Mouse (Mus musculus): ENCODE data around the gene Pnpla1.

The Pnpla1 gene

DNA sequence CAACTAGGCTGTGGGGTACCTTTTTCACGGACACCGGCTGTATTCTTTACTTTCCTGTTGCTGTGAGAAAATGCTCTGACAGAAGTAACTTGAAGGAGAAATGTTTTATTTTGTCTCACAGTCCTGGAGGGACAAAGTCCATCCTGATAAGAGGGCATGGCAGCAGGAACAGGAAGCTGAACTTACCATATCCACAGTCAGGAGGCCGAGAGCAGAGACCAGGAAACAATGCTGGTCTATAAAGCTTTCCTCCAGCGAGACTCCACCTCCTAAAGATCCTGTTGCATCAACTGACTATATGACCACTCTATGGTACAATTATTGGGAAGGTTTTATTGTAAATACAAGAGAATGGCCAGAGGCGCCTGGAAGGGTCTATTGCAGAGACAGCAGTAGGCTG, 14.5 kb upstream of the Pnpla1 start:
- DNase-seq (ENCODE audit: low spot score), result no peak

DNA sequence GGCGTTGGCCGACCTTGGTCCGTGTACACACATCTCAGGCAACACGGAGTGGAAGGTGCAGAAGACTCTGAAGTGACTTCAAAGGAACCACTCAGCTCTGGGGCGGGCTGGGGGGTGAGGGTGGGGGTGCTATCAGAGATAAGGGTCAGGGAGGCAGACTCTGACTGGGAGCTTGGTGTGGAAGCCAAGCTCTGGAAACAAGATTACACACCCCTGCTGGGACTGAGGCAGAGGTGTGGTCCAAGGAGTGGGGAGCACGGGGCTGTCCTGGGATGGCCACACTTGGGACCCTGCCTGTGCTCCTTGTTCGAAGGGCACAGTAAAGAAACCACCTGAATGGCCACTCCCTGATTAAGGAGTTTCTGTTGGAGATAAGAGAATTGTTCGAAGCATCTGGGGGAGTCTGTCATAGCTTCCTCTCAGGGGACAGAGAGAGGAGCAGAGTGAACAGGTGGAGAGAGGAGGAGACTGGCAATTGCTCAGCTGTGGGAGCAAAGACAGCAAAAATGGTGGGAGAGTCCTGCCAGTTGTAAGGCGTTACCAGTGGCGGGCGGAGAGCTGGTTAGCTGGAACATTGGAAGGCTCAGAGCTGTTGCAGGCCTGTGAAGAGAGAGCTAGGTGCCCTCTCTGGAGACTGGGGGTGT, 11.1 kb upstream of the Pnpla1 start:
- no peak for DNase-seq (ENCODE audit: low spot score)

DNA sequence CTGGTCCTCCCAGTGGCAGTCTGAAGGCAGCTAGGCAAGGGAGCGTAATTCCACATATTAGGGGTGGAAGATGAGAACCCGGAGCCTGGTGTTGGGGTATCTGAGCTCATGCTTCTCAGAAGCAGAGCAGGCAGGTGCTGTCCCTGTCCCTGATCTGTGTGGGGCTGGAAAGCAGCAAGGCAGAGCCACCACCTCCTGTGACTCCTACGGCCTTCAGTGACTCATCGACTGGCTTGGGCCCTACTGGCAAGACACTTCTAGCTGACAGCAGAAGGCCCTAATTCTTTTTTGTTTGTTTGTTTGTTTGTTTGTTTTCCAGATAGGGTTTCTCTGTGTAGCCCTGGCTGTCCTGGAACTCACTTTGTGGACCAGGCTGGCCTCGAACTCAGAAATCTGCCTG, 7.7 kb upstream of the Pnpla1 start:
- no peak for DNase-seq (ENCODE audit: low spot score)

DNA sequence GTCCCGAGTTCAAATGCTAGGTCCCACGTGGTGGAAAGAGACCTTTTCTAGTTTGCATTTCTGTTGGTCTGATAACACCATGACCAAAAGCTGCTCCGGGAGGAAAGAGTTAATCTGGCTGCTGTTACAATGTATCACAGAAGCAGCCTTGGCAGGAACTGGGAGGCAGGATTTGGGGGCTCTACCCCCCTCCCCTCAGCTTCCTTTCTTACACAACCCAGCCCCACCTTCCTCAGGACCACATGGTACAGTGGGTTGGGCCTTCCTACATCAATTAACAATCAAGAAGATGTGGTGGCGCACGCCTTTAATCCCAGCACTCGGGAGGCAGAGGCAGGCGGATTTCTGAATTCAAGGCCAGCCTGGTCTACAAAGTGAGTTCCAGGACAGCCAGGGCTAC, 3.8 kb upstream of the Pnpla1 start:
- DNase-seq (ENCODE audit: low spot score), result no peak

DNA sequence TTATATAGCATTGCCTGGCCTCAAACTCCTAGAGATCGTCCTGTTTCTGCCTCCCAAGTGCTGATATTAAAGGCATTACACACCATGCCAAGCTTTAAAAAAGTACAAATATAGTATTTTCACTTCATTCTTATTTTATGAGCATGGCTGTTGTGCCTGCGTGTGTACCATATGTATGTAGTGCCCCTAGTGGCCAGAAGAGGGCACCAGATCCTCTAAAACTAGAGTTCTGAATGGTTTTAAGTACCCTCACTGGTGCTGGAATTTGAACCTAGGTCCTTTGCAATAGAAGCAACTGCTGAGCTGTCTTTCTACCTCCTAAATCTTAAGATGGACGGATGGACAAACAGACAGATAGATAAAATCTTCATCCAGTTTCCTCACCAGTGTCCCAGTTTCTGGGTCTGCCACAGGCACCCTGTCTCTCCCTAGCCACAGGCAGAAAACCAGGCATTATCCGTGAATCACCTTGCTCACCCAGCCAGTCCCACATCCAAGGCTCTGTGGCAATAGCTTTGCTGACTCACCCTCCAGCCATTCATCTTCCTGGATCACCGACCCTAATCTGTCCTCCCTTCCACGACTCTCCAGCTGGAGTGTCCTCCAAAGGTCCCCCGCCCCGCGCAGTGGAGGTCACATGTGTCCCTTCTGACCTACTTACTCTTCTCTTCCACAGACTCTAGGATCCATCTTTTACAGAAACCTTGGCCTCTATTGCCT, 2.9 kb upstream of the Pnpla1 start:
- no peak for DNase-seq (ENCODE audit: low spot score)

DNA sequence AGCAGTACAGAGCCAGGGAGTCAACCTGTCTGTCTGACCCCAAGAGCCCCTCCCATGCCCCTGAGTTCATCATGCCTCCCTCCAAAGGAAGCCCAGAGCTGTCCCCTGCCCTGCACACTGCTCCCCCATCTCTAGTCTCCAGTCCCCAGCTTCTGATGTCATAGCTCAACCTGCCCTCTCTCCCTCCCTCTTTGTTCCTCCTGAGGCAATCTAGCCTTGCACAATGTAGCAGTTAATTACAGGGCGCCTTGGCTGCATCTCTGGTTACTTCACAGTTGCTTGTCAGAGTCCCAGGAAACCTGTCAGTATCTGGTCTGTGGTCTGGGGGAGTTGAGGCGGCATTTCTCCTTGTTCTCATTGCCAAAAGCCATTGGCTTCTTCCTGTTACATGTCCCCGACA, 2.2 kb upstream of the Pnpla1 start:
- DNase-seq (ENCODE audit: low spot score), result no peak

DNA sequence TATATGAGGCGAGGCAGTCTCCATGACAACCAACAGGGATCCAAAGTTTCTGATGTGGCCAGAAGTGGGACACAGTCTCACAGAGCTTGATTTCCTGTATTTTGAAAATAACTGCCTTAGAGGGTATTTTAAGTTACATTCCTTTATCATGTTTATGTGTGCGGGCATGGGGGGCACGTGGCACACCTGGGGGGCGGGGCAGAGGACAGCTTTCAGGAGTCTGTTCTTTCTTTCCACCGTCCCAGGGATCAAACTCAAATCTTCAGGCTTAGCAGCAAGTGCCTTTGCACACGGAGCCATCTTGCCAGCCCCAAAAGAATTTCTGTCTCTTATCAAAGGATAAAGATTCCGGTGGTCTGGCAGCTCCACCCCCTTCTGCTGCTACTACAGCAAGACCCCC, 5.7 kb downstream of the Pnpla1 start:
- no peak for DNase-seq (ENCODE audit: low spot score)

DNA sequence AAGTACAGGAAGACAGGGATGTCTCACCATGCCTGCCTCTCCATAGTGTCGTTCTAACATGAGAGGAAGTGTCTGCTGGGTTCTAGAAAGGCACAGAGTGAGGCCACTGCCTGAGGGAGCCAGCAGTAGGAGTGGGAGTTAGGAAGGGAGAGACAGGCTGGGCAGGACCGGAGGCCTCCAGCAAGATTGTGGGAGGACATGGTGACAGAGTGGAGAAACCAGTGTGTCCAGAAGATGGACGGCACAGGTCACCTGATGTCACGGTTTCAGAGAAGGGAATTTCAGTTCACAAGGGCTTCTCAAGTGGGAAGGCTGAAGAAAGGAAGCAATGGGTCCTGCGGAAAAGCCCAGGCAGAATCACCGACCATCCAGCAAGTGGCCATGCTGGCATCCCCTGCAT, 6.3 kb downstream of the Pnpla1 start:
- no peak for DNase-seq (ENCODE audit: low spot score)

DNA sequence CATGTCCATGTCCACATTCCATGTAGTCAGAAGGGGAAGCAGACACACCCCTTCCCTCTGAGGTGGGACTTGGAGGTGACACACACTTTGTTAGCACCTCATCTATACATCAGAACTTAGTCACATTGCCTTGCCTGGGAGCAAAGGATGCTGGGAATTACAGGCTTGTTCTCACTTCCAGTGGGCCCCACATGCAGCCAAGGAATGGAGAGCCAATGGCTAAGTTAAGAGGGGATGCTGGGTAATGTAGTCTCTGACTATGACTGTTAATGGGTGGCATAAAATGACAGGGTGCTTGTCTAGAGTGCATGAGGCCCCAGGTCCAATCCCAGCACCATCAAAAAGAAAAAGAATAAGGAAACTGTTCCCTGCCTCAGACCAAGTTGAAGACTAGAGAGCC, 8.7 kb downstream of the Pnpla1 start:
- DNase-seq (ENCODE audit: low spot score), result no peak

DNA sequence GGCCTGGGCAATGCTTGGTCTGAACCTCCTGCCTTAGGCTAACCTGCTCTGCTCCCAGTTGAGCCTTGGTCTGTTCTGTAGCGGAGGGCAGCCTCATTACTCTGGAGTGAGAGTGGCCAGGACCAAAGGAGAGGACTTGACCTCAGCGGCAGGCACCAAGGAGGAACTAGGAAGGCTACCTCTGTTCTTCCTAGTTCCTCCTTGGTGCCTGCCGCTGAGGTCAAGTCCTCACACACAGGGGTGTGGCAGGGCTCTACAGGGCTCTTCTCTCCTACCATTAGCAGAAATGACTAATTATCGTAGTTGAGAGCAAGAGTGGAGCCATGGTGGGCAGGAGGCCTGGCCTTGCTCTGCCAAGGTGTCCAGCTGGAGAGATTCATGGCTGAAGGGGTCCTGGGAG, 9.2 kb downstream of the Pnpla1 start:
- DNase-seq (ENCODE audit: low spot score), result no peak

DNA sequence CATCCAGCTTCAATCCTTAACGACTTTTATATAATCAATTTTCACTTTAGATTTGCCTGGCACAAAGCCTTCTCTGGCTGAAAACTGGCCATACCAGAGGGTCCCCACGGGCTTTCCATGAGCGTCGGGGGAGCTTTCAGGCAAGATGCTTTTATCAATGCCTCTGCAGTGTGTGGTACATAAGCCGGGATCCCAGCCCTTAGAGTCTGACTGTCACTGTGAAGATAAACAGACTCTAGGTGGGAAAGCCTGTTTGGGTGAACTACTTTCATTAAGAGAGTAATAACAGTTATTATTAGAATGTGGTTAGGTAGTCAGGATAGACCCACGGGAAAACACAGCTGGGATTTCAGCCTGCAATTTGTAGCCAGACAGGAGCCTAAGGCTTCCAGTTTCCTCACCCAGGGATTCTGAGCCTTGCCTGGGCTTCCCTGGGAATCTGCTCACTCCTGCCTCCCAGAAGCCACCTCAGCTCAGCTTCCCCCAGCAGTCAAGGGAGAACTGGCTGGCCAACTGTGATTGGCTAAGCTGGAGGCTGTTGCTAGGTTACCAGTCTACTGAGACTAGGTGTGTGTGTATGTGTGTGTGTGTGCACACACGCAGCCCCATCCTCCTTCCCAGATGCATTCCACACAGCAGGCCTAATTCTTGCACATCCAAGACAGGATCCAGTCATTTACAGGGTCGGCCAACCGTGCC, 11.3 kb downstream of the Pnpla1 start:
- no peak for DNase-seq (ENCODE audit: low spot score)

DNA sequence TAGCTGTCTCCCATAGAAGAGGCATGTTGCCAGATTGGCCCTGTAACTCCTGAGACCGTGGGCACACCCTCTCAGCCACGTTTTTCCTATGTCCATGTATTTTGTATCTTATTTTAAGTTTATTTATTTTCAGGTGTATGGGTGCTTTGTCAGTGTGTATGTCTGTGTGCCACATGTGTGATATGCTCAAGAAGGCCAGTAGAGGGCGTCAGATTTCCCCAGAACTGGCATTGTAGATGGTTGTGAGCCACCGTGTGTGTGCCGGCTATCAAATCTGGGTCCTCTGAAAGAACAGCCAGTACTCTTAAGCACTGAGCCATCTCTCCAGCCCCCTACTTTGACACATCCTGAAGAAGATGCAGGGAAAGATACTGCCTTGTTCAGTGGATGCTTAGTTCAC, 12.2 kb downstream of the Pnpla1 start:
- no peak for DNase-seq (ENCODE audit: low spot score)

DNA sequence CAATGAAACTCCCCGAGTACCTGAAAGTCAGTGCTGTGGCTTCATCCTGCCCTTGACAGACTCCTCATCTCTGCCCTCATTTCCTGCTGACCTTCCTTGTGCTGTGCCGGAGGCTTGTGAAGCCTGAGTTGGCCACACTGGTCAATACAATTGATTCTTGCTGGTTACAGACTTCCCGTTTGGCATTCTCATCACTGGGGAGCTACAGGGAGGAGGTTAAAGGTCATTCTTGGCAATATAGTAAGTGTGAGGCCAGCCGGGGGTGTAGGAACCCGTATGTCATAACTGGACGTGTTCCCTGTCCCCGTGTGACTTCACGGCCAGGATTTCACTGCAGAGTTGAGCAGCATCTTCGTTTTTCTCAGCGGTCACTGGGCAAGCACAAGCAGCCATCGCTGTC, 13.6 kb downstream of the Pnpla1 start:
- DNase-seq (ENCODE audit: low spot score), result no peak

DNA sequence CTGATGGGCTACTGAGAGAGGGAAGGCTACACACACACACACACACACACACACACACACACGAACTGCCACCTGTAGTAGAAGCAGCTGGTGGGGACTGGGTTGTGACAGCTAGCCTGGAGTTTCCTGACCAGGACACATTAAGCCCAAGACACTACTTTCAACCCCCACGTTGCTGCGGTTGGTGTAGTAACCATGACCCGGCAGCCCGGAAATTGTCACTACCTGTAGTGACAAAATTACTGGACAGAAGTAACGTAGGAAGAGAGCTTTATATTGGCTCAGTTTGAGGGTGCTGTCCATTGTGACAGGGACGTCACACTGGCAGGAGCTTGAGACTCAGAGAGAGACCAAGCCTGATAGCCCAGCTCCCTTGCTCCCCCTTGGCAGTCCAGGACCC, 14.1 kb downstream of the Pnpla1 start:
- DNase-seq (ENCODE audit: low spot score), result no peak

DNA sequence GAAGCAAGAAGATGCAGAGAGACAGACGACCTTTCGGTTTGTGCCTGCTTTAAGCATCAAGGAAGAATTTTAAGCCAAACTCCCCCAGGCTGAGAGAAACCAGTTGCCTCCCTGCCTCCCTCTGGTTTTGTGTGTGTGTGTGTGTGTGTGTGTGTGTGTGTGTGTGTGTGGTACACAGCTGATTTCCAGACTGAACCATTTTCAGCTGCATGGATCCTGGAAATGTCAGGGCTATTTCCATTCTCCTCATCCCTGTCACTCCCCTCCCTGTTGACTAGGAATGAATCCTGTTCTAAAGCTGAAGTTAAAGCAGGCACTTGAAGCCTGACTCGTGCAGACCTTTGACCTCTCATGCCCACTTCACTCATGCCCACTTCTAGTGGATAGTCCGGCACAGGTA, 16.0 kb downstream of the Pnpla1 start:
- no peak for DNase-seq (ENCODE audit: low spot score)

DNA sequence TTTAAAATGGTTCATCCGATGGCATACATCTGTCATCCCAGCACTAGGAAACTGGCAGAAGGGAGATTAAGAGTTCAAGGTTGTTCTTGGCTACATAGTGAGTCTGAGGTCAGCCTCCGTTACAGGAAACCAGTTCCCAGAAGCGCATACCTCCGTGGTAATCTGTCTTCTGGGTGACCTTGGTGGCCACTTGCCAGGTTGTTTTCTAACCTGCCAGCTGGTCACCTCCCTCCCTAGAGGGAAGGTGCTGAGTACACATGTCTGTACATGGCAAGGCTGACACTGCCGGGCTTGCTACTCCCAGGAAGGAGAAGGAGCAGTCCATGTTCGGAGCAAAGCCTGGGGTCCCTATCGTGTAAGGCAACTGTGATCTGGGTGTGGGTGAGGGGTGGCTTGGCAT, 16.6 kb downstream of the Pnpla1 start:
- peak; percentile 86 for DNase-seq (ENCODE audit: low spot score)

DNA sequence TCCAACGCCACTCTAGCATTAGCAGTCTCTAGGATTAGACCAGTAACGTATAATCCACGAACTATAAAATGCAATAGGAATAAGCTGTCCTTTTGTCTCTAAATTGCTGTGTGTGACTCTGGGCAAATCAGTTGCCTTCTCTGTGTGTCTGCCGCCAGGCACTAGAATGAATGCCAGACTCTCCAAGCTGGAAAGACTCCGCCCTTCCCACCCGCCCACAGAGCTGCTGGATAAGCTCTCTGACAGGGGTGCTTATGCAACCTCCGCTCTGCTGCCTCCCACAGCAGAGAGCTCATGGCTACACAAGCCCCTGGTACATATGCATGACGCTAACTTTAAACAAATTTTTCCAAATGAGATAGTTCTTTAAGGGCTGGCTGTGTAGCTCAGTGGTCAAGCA, 17.1 kb downstream of the Pnpla1 start:
- DNase-seq (ENCODE audit: low spot score), result no peak

DNA sequence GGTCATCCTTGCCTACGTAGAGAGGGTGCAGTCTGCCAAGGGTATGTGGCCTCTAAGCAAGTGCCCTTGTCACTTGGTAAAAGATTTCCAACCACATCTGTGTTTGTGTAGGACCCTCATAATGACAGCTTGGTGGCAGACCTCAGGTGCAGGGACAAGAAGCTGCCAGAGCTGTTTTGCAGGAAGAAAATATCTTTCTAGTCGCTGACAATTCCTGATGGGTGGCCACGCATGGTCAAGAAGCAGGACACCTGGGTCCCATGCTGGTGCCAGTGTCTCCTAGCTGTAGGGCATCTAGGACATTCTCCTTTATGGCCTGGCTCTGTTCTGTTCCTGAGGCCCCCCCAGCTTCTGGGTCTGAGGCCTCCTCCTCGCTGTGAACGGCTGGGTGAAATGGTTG, 18.1 kb downstream of the Pnpla1 start:
- DNase-seq (ENCODE audit: low spot score), result no peak

DNA sequence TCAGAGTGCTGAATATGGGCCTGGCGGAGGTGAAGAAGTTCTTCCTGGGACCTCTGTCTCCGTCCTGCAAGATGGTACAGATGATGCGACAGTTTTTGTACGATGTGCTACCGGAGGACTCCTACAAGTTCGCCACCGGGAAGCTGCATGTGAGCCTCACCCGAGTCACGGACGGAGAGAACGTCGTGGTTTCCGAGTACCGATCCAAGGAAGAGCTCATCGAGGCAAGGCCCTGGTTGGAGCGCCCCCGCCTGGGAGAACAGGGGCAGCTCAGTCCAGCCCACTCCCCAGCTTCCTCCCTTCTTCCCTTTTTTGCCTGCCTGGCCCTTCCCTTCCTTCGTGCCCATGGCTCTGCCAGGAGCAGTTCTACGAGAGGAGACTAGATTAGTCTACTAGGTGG, 18.6 kb downstream of the Pnpla1 start:
- DNase-seq (ENCODE audit: low spot score), result peak; percentile 75

DNA sequence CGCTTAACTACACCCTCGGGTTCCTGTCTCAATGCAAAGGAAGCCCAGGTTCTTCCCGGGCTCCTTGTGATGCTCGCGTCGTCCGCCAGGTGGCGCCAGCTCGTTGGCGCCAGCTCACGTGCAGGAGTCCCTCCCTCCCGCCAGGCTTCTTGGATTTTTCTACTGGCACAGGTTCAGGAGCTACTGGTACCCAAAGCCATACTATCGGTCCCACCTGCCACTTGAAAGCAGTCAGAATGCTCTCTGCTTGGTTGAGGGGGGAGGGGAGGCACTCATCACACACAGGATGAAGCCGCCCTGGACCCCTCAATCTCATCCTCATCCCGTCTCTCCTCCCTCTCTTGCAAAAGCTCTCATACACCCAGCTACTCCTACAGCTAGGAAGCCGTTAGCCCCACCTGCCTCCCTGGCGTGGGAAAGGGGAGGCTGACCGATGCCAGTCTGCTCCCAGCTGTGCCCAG, 21.8 kb downstream of the Pnpla1 start:
- peak; percentile 89 for DNase-seq (ENCODE audit: low spot score)

DNA sequence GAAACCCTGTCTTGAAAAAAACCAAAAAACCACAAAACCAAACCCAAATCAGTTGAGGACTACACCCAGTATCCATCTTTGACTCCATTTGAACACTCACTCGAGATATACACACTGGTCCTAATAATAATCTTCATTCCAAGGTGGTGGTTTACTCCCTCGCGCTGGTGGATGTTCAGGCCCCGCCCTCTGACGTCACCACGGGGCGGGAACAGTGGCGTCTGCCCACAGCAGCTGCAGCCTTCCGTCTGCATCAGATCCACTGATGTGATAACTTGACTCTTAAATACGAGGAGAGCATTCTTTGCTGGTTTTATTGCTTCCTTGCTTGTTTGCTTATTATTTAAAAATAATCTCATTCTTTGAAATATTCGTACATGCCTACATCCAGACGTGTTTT, 24.1 kb downstream of the Pnpla1 start:
- DNase-seq (ENCODE audit: low spot score), result peak; percentile 90

DNA sequence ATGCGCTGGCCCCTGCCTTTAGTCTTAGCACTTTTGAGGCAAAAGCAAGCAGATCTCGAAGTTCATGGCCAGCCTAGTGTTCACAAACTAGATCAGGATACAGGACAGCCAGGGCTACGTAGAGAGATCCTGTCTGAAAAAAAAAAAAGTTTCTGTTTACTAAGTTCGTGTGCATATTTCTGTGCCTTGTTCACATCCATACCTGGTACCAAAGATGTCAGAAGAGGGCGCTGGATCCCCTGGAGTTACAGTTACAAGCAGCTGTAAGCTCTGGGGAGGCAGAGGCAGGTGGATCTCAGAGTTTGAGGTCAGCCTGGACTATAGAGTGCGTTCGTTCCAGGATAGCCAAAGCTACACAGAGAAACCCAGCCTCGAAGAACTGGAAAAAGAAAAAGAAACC, 24.6 kb downstream of the Pnpla1 start:
- no peak for DNase-seq (ENCODE audit: low spot score)

DNA sequence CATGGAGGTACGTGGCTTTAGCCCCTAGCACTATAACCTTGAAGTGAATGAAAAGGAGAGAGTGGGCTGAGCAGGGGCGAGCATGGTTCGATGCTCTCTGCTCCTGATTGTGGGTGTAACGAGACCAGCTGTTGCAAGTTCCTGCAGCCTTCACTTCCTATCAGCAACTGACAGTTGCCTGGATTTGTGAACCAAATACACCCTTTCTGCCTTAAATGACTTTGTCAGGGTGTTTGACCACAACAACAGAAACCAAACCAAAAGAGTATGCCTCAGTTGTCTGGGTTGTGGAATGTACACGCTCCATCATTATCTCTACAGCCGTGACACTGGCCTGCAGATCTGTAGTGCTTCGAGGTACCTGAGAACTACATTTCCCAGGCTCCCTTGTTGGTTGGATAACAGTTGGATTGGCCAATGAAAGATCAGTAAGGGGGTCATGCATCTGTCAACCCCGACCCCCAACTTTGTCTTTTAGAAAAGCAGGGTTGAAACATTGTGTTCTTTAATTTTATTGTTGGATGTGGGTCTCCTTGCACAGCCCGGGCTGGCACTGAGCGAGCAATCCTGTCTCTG, 25.8 kb downstream of the Pnpla1 start:
- no peak for DNase-seq (ENCODE audit: low spot score)

Measured in testis, postnatal 10 days (tissue).